Mouse (Mus musculus): ENCODE data around the gene Prl2c5. TPM values are rescaled to one million over a fixed set of nuclear protein-coding genes. Genes with fewer than 3 reads are reported as not detected.
"Not testable (repeated sequence)": the region's sequence is repeated elsewhere in the genome, so short reads cannot be mapped to it uniquely, and the experiment has no call there.

The Prl2c5 gene
- not detected in 2 replicates for polyA plus RNA-seq (2015; fragmentation: Nextera tagmentation; extraction: Ambion mirVana)

DNA sequence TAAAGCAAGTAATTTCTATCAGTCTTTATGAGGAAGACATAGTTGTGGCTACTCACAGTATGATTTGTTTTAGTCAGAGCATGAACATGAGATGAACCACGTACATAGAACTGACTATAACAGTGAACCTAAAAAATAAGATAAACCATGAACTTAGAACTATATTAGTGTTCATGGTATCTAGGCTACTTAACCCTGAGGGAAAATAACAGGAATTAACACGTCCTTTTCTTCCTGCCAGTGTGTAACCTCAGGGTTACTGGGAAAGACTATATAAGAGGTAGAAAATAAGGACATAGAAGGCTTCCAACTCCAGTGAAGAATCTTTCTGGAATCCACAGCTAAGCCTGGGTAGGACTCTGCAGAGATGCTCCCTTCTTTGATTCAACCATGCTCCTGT lies at the start of gene Prl2c5:
Gene Prl2c5, plus strand, starts transcription at position 301 of the 400 bp plus-strand sequence.
- not testable (repeated sequence) for H3K9me3 ChIP-seq (replicated peaks); H3K36me3 ChIP-seq; H3K4me2 ChIP-seq; ATAC-seq (ENCODE audit: low FRiP score); H3K27me3 ChIP-seq (replicated peaks); H3K4me3 ChIP-seq (replicated peaks); H3K9ac ChIP-seq (replicated peaks); H3K4me1 ChIP-seq; H3K27ac ChIP-seq (replicated peaks)
- WGBS: 69% methylated on average over 2 of the region's 2 CpGs

DNA sequence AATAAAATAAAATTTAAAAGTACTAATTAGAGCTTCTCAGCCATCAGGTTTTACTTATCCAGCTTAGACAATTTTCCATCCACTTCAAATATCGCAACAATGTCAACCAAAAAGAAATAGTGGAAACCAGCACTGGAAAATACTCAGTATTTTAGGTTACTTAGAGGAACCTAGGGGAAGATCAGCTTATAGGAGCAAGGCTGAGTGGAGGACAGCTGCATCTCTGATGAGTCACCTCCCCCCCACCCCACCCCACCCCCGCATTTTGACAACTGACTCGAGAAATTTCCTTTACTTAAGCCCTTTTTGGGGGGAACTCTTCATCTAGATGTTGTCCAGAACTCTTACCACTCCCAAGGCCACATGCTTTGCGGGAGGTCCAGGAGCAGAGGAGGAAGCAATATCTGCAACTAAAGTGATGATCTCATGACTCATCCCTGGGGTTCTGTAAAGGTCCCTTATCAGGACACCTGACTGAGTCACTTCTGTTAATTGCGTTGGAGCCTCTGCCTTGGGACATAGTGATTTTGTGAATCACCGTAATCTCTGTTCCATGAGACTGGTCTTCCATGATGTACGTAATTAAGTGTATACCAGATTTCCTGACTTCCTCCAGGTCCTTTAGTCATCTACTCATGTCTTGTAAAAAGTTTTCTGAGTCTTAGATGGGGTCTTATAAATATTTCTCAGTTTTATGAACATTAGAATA lies 19.6 kb upstream of the Prl2c5 start:
- H3K36me3 ChIP-seq; H3K4me1 ChIP-seq; H3K27ac ChIP-seq (replicated peaks); H3K9ac ChIP-seq (replicated peaks); ATAC-seq (ENCODE audit: low FRiP score); H3K4me2 ChIP-seq; H3K9me3 ChIP-seq (replicated peaks); H3K27me3 ChIP-seq (replicated peaks); H3K4me3 ChIP-seq (replicated peaks): not testable (repeated sequence)
- 77% methylated on average over 4 of the region's 7 CpGs for WGBS

DNA sequence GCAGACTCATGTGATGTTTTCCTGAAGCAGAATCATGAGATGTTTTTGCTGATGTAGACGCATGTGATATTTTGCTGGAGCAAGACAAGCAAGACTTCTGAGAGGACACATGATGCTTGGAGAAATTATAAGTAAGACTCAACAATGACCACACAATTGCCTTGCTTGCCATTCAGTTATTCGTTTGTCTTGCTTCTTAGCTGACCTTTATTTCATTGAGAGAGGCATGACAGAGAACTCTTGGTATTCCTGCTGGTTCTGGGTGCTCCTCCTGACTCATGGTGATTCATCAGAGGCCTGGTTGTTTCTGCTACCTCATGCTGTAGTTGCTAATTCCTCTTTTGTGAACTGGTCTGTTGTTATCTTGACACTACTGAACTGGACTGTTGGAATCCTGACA lies 13.9 kb upstream of the Prl2c5 start:
- H3K27me3 ChIP-seq (replicated peaks); H3K9me3 ChIP-seq (replicated peaks); H3K9ac ChIP-seq (replicated peaks); H3K4me2 ChIP-seq; ATAC-seq (ENCODE audit: low FRiP score); H3K4me1 ChIP-seq; H3K36me3 ChIP-seq; H3K27ac ChIP-seq (replicated peaks); H3K4me3 ChIP-seq (replicated peaks): not testable (repeated sequence)
- 75% methylated on average over 2 of the region's 2 CpGs for WGBS

DNA sequence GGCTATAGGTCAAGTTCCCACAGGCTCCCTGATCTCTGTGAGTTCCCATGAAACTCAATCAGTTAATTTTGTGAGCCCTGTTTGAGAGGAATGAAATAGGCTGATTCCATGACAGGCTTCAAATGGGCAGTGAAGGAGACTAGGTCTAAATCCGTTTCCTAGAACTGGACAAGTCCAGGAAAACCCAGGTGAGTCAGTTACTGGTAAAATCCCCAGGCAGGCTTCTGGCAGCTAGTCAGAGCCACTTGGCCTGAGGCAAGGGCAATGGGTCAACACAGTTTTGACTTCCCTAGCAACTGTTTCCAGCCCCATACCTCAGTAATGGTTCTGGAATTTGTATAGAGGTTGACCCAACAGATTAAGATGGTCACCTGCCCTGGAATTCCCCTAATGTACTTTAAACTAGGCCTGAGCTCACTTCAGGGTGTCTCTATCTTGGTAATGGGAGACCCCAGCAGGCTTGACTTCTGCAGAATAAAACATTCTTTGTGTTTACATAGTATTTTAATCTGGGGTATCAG lies 8.8 kb upstream of the Prl2c5 start:
- not testable (repeated sequence) for H3K27me3 ChIP-seq (replicated peaks); H3K4me1 ChIP-seq; H3K27ac ChIP-seq (replicated peaks); H3K4me3 ChIP-seq (replicated peaks); H3K9me3 ChIP-seq (replicated peaks); H3K9ac ChIP-seq (replicated peaks); H3K36me3 ChIP-seq; ATAC-seq (ENCODE audit: low FRiP score); H3K4me2 ChIP-seq
- 65% methylated on average over 1 of the region's 1 CpGs for WGBS

DNA sequence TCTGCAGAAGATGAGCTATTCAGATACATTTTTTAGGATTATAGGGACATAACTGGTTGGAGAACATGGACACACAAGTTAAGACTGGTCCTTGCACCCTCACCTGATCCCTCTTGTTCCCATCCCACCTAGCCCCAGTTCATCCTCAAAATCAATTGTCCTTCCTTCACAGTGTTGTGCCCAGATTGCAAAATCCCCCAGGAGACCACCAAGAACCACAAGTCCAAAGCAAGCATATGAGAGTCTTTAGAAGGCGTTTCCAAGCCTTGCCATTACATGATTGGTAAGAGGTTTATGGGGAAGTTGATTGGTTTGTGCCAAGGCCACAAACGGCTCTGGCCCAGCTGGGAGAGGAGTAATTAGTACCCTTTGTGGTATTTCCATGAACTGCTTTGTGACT lies 6.8 kb upstream of the Prl2c5 start:
- not testable (repeated sequence) for H3K36me3 ChIP-seq; H3K27ac ChIP-seq (replicated peaks); H3K27me3 ChIP-seq (replicated peaks); ATAC-seq (ENCODE audit: low FRiP score); H3K9ac ChIP-seq (replicated peaks); H3K9me3 ChIP-seq (replicated peaks); H3K4me1 ChIP-seq; H3K4me3 ChIP-seq (replicated peaks); H3K4me2 ChIP-seq
- 60% methylated on average over 2 of the region's 2 CpGs for WGBS

DNA sequence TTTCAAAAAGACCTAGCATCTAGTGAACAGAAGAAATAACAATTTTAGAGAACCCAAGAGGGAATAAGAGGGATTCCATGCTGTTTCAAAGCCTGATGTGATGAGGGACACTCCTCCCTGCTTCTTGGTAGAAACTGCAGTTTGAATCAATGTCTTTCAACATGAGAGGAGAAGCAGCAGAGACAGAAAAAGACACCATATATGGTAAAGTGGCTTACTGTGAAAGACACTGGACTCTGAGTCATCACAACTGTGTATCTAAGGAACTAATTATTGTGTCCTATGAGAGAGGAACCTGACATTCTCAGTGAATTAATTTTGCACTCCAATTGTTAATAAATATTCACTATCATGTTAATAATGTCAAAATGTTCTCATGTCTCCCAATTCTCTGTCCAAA lies 28.7 kb downstream of the Prl2c5 start:
- not testable (repeated sequence) for H3K9ac ChIP-seq (replicated peaks); ATAC-seq (ENCODE audit: low FRiP score); H3K4me3 ChIP-seq (replicated peaks); H3K27ac ChIP-seq (replicated peaks); H3K4me1 ChIP-seq; H3K36me3 ChIP-seq; H3K9me3 ChIP-seq (replicated peaks); H3K4me2 ChIP-seq; H3K27me3 ChIP-seq (replicated peaks)

DNA sequence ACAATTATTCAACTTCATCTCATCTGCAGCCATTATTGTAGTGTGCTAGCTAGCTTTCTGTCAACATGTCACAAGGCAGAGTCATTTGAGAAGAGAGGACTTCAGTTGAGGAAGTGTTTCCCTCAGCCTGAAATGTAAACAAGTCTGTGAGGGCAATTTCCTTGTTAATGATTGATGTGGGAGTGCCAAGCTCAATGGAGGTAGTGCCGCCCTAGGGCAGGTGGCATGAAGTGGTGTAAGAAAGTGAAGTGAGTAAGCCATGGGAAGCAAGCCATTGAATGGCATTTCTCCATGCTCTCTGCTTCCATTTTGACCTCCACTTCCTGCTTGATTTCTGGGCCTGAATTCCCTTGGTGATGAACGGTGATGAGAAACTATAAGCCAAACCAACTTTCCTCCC lies 33.8 kb downstream of the Prl2c5 start:
- 81% methylated on average over 2 of the region's 2 CpGs for whole genome bisulfite sequencing

DNA sequence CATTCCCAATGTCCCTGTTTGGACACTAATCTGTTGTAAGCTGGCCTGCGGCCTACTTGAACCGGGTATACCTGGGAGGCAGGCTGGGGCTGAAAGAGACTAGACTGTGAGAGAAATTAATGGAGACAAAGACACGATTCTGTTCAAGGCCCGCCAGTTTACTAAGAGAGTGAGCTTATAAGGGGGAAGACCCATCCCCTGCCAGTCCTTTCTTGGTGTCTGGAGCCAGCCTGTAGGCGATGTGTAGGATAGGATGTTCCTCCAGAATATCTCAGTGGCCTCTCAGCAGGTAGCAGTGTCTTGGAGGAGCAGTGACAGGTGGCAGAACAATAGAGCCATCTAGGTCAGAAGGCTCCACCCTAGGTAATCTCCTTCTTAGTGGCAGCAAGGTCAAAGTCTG lies 37.7 kb downstream of the Prl2c5 start:
- H3K27ac ChIP-seq (replicated peaks); H3K27me3 ChIP-seq (replicated peaks); H3K36me3 ChIP-seq; H3K4me3 ChIP-seq (replicated peaks); H3K4me2 ChIP-seq; ATAC-seq (ENCODE audit: low FRiP score); H3K9me3 ChIP-seq (replicated peaks); H3K9ac ChIP-seq (replicated peaks); H3K4me1 ChIP-seq: not testable (repeated sequence)
- 73% methylated on average over 5 of the region's 5 CpGs for WGBS

More for the DNA sequence above, 33.8 kb downstream of the Prl2c5 start:
- H3K4me1 ChIP-seq; ATAC-seq (ENCODE audit: low FRiP score); H3K27me3 ChIP-seq (replicated peaks); H3K27ac ChIP-seq (replicated peaks); H3K9me3 ChIP-seq (replicated peaks); H3K4me3 ChIP-seq (replicated peaks); H3K36me3 ChIP-seq; H3K9ac ChIP-seq (replicated peaks); H3K4me2 ChIP-seq: not testable (repeated sequence)

DNA sequence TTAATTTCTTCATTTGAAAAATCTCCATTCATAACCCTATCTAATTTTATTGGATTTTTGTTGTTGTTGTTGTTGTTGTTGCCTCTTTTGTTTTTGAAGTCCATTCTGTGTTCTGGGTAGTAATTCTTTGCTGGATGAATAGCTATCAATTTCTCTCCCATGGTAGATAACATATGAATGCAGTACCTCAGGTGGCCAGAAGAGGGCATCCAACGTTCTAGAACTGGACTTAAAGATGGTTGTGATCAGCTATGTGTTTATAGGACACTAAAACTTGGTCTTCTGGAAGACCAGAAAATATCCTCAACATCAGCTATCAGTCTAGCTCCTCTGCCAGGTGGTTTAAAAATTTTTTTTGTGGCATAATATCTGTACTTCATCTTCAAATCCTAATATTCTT lies 54.9 kb downstream of the Prl2c5 start:
- ATAC-seq (ENCODE audit: low FRiP score); H3K4me2 ChIP-seq; H3K9ac ChIP-seq (replicated peaks); H3K4me3 ChIP-seq (replicated peaks); H3K9me3 ChIP-seq (replicated peaks); H3K27ac ChIP-seq (replicated peaks); H3K27me3 ChIP-seq (replicated peaks); H3K36me3 ChIP-seq; H3K4me1 ChIP-seq: not testable (repeated sequence)
- 0% methylated on average over 1 of the region's 1 CpGs for WGBS

Other genes with a start within 250 kb of the Prl2c5 start
- gene Prl2c2, start 177.3 kb upstream of the Prl2c5 start, polyA plus RNA-seq (2015; fragmentation: Nextera tagmentation; extraction: Ambion mirVana): not detected in 2 replicates
- 23.2 and 24.5 TPM in 2 replicates for gene Gpr137b, start 211.3 kb downstream of the Prl2c5 start, polyA plus RNA-seq (2015; fragmentation: Nextera tagmentation; extraction: Ambion mirVana)

Measured in neural tube, embryonic 15.5 days (tissue).